Mouse (Mus musculus) ovary, adult 10 weeks (tissue): ENCODE data around the gene Hdgfl2. TPM values are rescaled to one million over a fixed set of nuclear protein-coding genes. Genes with fewer than 3 reads are reported as not detected.

Experiments
- polyA plus RNA-seq: library from polyadenylated mRNA; stranded (reverse); fragments of 350-450 nt; fragmentation: Illumina TruSeq; extraction: RNeasy Lipid Tissue Mini Kit (QIAGEN cat#74804); gene quantifications from one replicate; pipeline ENCODE4 v1.2.3, GENCODE M21; 2014

Hdgfl2 gene
- polyA plus RNA-seq = 2.6 TPM

DNA sequence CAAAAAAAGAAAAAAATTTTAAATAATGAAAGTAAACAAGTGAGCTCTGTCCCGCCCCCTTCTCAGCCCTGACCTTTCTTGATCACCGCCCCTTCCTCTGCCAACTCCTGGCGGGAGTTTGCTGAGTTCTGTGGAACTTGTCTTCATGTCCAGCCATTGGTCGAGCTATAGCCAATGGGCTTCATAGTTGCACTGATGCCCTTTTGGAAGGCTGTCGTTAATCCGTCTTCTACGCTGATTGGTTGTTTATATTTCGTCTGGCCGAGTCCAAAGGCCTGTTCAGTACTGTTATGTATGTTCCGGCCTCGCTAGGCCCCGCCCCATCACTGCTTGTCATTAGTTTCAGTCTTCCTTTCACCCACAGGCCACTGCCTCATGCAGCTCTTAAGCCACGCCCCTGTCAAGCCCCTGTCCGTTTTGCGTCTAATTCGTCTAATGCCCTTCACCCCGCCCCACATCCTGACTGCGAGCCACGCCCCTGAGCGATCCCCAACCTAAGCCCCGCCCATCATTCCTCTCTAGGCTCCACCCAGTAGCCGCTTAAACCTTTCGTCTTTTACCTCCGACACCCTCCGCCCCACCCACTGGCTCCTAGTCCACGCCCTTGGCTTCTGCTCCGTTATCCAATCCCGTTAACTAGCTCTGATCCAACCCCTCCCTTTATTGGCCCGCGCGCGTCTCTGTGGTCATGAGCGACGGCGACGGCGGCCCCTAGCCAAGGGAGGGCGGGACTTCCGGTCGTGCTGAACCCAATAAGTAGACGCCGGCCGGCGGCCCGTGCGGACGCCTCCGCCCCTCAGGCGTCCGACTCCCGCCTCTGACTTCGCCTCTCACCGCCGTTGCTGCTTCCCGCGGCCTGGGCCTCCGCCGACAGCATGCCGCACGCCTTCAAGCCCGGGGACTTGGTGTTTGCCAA, at the start of gene Hdgfl2:
Gene Hdgfl2, plus strand, starts transcription at position 755 of the 916 bp plus-strand sequence.

DNA sequence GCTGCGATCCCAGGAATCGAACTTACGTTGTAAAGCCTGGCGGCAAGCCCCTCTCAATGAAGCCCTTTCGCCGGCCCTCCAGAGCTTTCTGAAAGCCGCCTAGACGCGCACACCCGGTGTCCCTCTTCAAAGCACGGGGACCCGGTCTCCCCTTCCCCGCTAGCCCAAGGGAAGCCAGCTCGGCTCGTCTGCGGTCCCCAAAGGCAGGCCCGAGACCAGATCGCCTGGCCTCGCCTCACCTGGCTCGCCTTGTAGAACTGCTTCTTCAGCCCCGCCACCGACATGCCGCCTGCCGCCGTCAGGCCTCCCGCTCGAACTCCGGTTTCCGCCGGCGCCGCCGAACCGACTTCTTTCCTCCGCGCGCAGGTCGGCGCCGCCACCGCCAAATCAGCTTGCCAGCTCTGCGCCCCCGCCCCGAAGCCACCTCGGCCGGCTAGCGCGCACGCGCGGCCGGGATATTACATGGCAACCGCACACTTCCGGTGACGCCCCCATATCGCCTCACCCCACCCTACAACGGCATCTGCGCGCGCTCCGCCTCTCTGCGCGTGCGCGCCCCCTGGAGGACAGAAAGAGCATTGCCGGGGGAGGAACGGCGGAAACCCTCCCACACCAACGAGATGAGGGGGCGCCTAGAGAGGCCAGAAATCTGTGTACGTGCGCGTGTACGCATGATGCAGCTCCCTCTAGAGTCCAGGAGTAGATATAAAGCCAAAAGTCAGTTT, 43.1 kb upstream of the Hdgfl2 start, which contains the start of gene Sh3gl1:
Gene Sh3gl1, minus strand, starts transcription at position 460 of the 725 bp plus-strand sequence.

DNA sequence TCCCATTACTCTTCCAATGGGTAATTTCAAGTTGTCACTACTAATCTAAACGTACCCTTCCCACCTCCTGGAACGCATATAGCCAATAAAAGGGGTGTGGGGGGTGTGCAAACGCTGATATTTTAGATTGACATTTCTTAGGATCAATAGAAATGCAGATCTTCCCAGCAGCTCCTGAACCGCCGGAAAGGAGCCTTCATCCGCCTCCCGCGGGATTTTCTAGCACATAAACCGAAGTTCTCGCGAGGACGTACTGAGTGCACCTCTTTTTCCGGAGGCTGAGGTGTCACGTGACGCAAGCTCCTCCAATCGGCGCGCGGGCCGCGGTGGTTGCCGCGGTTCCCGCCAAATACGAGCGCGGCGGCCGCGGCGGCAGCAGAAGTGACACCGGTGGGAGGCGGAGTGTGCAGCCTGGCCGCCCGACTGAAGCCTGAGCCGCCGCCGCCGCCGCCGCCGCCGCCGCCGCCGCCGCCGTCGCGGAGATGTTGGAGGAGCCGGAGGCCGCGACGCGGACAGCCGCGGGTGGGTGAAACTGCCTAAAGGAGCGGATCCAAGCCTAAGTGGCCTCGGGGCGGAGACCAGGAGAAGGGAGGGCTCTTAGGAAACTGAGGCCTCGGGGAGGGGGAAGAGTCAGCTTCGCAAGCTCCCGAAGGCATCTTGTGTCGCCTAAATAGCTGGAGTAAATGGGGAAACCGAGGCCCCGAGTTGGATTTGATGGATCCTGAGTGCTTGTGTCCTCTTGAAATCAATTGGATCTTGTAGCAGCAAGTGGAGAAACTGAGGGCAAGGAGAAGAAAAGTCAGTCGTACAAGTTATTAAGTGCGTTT, 39.2 kb upstream of the Hdgfl2 start, which contains the start of gene Chaf1a:
Gene Chaf1a, plus strand, starts transcription at position 410 of the 827 bp plus-strand sequence.

DNA sequence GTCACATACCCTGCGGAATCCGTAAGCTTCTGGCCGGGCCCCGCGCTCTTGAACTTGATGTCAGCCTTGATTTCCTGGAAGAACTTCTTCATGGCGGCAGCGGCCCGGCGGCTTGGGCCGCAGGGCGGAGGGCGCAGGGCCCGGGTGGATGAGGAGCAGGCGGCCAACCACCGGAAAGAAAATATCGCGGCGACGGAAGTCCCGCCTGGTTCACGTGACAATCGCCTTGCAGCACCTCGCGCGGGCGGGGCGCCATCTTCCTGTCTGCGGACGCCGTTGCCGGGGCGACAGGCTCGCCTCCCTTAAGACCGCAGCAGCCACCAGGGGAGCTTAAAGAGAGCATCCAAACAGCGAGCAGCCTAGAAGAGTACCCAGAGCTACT, 4.6 kb upstream of the Hdgfl2 start, which contains the start of gene Ubxn6:
Gene Ubxn6, minus strand, starts transcription at position 202 of the 382 bp plus-strand sequence.

DNA sequence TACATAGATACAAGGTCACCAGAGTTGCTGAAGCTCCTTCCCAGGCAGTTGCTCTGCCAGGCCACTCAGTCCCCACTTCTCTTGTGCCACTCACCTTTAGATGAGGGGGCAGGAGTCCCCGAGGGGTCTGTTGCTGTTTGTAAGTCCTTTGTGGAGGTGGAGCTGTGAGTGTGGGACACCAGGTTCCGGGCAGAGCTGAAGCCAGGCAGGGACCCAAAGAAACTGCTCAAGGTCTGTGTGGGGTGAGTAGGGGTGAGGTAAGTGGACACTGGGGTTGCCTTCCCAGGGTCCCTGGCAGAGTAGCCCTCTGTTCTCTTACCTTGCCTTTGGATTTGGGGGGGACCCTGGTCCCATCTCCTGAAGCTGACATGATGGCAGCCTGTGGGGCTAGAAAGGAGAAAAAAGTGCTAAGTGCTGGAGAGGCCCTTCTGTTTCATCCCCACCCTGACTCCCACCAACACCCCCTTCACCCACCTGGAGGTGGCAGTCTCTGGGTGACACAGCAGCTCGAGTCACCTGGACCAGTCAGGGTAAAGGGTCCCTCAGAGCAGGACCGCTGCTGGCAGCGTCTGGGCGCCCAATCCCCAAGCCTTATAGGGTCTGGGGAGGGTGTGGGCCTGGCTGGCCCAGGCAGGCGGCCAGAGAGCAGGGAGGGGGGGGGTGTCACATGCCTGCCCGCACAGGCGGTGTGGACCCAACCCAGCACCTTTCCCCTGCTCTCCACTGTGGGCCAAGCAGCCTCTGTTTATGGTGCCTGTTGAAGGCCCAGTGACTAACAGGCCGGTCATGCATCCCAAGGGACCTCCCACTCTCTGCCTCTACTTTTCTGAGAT, 30.0 kb downstream of the Hdgfl2 start, which contains the start of gene Plin4:
Gene Plin4, minus strand, starts transcription at position 585 of the 833 bp plus-strand sequence.

DNA sequence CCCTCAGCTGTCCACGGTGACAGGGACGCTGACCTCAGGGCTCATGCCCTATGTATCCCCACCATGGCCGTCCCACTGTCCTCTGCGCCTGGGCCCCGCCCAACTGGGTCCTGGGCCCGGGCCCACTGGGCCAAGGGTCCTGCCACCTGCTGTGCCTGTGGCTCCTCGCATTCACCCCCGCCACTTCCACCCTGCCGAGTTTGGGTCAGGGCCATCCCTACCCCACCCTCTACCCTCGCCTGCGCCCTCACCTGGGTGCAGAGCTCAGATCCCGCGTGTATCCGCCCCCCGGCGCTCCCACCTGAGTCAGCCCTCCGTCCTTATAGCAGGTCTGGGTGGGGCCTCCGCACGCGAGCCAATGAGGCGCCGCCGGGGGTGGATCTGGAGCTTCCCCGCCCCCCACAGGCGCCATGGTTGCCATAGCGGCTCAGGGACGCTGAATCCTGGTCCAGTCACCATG, 37.8 kb downstream of the Hdgfl2 start, which contains the start of gene Plin5:
Gene Plin5, minus strand, starts transcription at position 346 of the 460 bp plus-strand sequence.

DNA sequence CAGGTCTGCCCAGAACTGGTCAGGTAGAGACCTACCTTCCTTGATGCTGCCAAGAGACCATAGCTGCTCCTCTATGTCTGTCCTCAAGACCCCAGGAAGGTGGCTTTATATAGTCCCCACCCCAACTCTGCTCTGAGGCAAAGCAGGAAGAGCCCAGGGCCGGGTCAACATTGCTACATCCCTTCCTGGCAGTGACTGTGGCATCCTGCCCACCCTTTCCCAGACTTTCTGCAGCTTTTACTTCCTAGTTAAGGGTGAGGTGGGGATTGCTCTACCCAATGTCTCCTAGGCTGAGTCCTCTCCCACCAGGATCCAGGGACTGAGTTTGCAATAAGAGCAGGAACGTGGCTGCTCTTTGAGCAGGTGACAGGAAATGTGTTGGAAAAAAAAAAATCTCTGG, 42.4 kb downstream of the Hdgfl2 start, which contains the start of gene Lrg1:
Gene Lrg1, minus strand, starts transcription at position 176 of the 400 bp plus-strand sequence.

DNA sequence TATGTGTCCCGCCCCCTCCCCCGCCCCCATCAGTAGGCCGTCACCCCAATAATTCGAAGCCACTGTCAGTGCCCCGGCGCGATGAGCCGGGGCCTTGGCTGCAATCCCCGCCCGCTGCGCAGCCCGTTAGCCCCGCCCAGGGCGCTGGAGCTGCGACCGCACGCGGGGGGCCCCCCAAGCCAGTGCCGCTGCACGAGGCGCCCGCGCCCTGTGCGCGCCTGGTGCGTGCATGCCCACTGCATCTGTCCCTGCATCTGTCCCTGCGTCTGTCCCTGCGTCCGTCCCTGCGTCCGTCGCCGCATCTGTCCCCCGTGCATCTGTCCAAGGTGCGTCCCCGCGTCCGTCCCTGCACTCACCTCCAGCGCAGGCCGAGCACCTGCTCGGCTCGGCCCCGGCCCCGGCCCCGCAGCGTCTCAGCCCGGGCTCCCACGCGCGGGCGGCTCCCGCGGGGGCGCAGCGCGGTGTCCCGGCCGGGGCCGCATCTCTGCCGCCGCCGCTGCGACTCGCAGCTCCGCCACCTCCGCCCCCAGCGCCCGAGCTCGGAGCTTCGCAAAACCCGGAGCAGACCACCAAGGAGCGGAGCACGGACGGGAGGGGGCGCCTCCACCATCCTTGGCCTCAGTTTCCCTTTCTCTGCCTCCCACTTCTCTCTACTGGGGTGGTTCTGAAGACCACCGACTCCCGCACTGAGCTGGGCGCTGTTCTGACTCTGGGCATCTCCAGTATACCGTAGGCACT, 60.6 kb downstream of the Hdgfl2 start, which contains the start of gene Sema6b:
Gene Sema6b, minus strand, starts transcription at position 486 of the 738 bp plus-strand sequence.

Other genes with a start within 250 kb of the Hdgfl2 start
- gene Zfp119a, start 200.7 kb upstream of the Hdgfl2 start, polyA plus RNA-seq = 29.6 TPM
- 50.6 TPM for gene Zfp959, start 187.5 kb upstream of the Hdgfl2 start, polyA plus RNA-seq
- 24.6 TPM for gene Zfp119b, start 130.1 kb upstream of the Hdgfl2 start, polyA plus RNA-seq
- gene Ebi3, start 127.0 kb upstream of the Hdgfl2 start, polyA plus RNA-seq = not detected
- gene Yju2, start 120.5 kb upstream of the Hdgfl2 start, polyA plus RNA-seq = 0.66 TPM
- gene Shd, start 109.2 kb upstream of the Hdgfl2 start, polyA plus RNA-seq = not detected
- not detected for gene Fsd1, start 93.1 kb upstream of the Hdgfl2 start, polyA plus RNA-seq
- gene Stap2, start 74.0 kb upstream of the Hdgfl2 start, polyA plus RNA-seq = not detected
- not detected for gene Mpnd, start 73.9 kb upstream of the Hdgfl2 start, polyA plus RNA-seq
- 0.14 TPM for gene Sh3gl1, start 43.0 kb upstream of the Hdgfl2 start, polyA plus RNA-seq
- gene Chaf1a, start 39.2 kb upstream of the Hdgfl2 start, polyA plus RNA-seq = 1.6 TPM
- gene Ubxn6, start 4.6 kb upstream of the Hdgfl2 start, polyA plus RNA-seq = 17.7 TPM
- gene Plin4, start 30.2 kb downstream of the Hdgfl2 start, polyA plus RNA-seq = 2.3 TPM
- 0.46 TPM for gene Plin5, start 38.0 kb downstream of the Hdgfl2 start, polyA plus RNA-seq
- not detected for gene Lrg1, start 42.4 kb downstream of the Hdgfl2 start, polyA plus RNA-seq
- not detected for gene Sema6b, start 60.7 kb downstream of the Hdgfl2 start, polyA plus RNA-seq
- gene Tnfaip8l1, start 82.8 kb downstream of the Hdgfl2 start, polyA plus RNA-seq = 0.88 TPM
- gene Mydgf, start 104.3 kb downstream of the Hdgfl2 start, polyA plus RNA-seq = 14.9 TPM
- not detected for gene Dpp9, start 139.3 kb downstream of the Hdgfl2 start, polyA plus RNA-seq
- gene Fem1a, start 177.2 kb downstream of the Hdgfl2 start, polyA plus RNA-seq = 2.5 TPM
- 0.20 TPM for gene Ticam1, start 197.2 kb downstream of the Hdgfl2 start, polyA plus RNA-seq
- gene Plin3, start 213.2 kb downstream of the Hdgfl2 start, polyA plus RNA-seq = 22.7 TPM
- not detected for gene Arrdc5, start 220.7 kb downstream of the Hdgfl2 start, polyA plus RNA-seq
- 26.4 TPM for gene Uhrf1, start 223.7 kb downstream of the Hdgfl2 start, polyA plus RNA-seq
- 1.2 TPM for gene Kdm4b, start 246.4 kb downstream of the Hdgfl2 start, polyA plus RNA-seq